Mouse (Mus musculus) left cerebral cortex, postnatal 4 days (tissue): Measurements from ENCODE around the gene Cnnm2. TPM values are rescaled to one million over a fixed set of nuclear protein-coding genes. Genes with fewer than 3 reads are reported as not detected.

Source experiments
- DNase-seq: peaks from one replicate; pipeline ENCODE4 v3.0.0-alpha.2; 2022
- intact Hi-C: fragments of 180-260 bp; cut with DNase I; formaldehyde crosslinking; loops from one replicate; pipeline ENCODE4 v1.15.1; 2025
- total RNA-seq, 2 experiments: library from RNA; stranded (reverse); gene quantifications; 2 replicates each; pipeline ENCODE4 v1.2.3; 2021

Cnnm2 gene
- total RNA-seq, 2 experiments from 2014 or later, result 17.2 to 18.6 TPM

DNA sequence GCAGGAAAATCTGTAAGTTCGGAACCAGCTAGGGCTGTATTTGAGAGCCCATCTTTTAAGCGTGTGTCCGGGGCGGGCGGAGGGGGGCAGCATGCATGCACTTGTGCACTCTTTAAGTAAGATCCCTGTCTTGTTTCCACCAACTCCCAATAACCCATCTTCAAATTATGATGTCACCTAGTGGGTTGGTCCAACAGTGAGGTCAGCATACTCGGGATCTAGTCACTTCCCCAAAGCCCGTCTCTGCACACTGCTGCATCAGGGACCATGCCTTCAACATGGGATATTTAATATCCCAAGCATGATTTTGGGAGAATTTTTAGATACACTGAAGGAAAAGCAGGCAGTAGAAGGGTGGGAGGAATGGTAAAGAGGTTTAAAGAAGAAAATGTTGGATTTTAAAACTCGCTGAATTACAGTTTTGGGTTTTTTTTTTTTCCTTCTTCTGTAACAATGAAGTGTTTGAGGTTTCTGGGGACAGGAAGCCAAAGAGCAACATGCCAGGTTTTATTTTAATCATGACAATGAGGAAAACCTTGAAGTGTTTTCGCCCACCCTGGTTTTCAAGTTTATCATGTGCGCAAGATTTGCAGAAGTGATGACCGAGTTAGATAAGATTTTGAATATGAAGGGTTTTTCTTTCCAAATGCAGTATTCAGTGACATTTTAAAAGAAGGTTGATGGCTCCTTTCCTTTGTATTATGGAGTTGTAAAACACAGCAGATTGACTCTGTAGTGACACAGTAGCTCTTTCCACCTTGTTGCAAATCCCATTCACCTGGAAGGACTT is 76.1 kb downstream of the Cnnm2 start:
- no peak for DNase-seq
- intact Hi-C loops, result no loop called here

DNA sequence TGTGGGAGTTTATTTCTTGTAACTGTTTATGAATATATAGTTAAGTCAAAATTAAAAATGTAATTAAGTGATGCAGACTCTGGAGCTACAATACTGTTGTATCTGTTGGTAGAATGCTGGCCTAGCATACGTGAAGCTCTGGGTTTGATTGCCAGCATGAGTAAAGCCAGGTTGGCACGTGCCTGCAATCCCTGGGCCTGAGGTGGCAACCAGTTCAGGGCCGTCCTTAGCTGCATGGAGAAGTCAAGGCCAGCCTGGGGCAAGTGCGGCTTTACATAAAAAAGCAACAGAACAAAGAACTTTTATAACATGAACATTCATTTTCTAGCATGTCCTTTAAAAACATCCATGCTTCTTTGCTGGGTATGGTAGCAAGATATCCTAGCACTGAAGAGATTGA is 79.6 kb downstream of the Cnnm2 start:
- intact Hi-C loops, result no loop called here
- DNase-seq, result no peak

DNA sequence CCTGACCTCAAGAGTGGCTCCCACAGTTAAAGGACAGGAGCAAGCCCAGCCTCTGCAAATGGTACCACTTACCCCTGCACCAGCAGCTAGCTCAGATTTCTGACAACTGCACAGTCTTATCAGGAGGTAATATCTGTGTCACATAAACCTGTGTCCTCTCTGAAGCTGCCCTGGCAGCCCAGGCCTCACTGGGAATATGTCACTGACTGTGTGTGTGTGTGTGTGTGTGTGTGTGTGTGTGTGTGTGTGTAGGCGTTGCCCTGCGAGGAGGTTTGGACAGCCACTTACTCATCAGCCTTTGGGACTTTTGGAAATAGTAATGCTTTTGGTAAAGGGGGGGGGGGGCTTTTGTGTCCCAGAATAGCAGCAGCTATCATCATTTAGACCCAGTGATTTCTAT is 81.6 kb downstream of the Cnnm2 start:
- intact Hi-C loops, result no loop called here
- no peak for DNase-seq

DNA sequence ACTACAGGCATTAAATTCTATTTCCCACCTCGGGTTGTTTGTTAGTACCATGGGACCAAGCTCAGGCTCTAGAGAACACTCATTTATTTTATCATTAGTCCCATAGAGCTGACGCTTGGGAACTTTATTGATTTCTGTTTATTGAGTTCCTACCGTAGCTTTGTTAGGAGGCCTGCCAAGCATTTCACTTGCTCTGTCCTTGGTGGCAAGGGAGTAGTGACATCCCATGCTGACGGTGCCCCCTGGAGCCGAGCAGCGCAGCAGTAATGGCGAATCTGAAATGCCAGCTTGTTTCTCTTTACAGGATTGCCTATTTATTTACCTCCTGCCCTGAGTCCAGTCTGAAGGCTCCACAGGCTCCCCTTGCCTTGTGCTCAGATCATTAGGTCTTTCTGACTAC is 84.7 kb downstream of the Cnnm2 start:
- DNase-seq, result no peak
- intact Hi-C loops, result no loop called here

- no peak for DNase-seq
These were observed 85.1 kb downstream of the Cnnm2 start for GRCm38 (mm10) chr19:46846459-46846858.

GRCm38 (mm10) chr19:46848381-46849268 is 87.2 kb downstream of the Cnnm2 start:
- no peak for DNase-seq
- intact Hi-C loops, result no loop called here

More at GRCm38 (mm10) chr19:46846459-46846858, 85.1 kb downstream of the Cnnm2 start:
- intact Hi-C loops, result no loop called here

DNA sequence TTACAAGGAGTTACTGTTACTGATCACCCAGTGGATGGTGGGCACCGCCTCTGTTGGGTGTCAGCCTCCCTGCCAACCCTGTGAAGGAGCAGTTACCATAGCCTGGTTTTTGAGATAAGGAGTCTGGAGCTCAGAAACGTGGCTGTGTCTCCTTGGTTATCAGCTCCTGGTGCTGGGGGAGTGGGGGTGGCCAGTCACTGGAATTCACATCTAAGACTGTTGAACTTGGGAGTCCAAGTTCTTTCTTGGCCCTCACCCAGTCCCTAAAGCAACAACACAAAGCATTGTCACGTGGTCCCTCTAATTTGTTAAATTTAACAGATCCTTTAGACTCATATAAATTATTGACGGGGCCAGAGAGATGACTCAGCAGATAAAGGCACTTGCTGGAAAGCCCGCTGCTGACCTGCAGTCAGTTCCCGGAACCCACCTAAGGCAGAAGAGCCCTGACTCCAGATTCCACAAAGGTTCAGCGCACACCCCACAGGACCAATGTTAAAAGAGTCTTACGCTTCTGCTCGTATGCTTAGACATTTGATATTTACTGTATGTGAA is 88.1 kb downstream of the Cnnm2 start:
- intact Hi-C loops, result no loop called here

DNA sequence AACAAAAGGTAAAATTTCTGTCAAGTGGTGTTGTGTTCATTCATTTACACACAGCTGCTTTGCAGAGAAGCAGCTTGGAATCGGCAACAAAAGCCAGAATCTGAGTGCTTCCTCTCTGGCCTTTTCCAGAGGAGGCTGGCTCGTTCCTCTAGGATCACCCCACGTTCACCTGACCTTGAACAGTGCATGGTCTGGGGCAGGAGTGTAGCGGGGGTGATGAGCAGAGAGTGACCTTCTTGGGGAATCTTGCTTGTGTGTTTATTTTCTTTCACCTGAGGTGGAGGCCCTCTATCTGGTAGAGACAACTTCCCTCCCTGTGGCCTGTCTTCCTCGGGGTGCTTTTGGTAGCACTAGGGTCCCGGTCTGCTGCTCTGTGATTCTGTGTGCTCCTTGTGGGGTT is 94.8 kb downstream of the Cnnm2 start:
- DNase-seq, result no peak
- intact Hi-C loops, result no loop called here

More for the DNA sequence above, 88.1 kb downstream of the Cnnm2 start:
- DNase-seq, result no peak

- no peak for DNase-seq
- intact Hi-C loops, result no loop called here
These were observed 95.4 kb downstream of the Cnnm2 start for GRCm38 (mm10) chr19:46856780-46857179.

DNA sequence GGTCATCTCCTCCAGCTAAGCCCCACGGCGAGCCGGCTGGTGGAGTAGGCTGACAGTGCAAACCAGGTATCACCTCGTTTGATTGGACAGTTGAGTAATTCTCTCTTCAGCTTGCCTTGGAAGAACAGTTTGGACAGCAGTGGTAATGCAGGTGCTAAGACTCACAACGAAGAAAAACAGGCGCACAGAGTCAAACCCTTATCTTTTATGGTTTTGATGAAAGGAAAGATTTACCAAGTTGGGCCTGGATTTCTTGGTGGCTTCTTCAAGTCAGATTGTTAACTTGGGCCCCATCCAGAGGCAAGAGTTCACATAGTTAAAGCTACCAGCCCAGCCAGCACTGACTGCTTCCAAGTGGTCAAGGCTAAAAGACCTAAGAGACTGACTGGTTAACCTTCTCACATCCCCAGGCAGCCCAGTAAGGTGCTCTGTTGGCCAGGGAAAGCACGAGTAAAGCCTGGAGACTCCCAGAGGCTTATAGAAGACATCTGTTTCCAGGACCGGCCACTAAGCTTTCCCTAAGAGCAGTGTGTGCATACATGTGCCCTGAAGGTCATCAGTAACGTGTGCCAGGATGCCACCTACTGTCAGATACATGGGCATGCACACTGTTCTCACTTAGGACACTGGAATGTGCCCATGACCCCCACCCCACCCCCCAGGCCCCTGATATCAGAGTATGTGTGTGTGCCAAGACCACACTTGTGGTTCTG is 96.0 kb downstream of the Cnnm2 start:
- DNase-seq, result no peak
- intact Hi-C loops, result no loop called here

- intact Hi-C loops, result no loop called here
These were observed 96.8 kb downstream of the Cnnm2 start for GRCm38 (mm10) chr19:46858200-46858599.

GRCm38 (mm10) chr19:46862556-46862955 is 101.2 kb downstream of the Cnnm2 start:
- intact Hi-C loops, result no loop called here
- no peak for DNase-seq

More at GRCm38 (mm10) chr19:46858200-46858599, 96.8 kb downstream of the Cnnm2 start:
- DNase-seq, result no peak

DNA sequence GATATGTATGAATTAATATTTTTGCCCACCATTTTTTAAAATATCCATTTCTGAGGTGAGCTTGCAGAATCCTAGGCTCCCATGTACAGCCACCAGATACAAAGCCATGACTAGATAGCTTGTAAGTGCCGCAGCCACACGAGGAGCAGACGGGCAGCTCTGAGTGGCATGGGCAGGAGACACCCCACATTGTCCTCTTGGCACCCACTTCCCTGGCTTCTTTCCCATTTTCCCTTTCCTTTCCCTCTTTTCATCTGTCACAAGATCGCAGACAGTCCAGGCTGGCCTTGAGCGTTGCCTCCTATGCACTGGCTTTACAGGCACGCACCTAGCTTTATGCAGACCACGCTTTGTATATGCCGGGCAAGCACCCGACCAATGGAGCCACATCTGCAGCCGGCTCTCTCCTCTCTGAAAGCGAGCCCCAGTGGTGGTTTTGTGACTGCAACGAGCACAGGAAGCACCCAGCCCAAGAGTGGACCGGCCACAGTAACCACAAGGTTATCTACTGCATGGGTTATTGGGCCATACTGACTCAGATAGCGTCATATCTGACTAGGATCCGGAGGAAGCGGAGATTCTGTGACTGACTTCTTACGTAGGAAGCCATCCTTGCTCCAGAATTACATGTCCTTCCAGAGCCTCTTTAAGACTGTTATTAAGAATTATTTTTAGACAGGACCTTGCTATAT is 102.0 kb downstream of the Cnnm2 start:
- intact Hi-C loops, result no loop called here
- peak; percentile 71 for DNase-seq

GRCm38 (mm10) chr19:46864079-46864478 is 102.7 kb downstream of the Cnnm2 start:
- no peak for DNase-seq
- intact Hi-C loops, result no loop called here

DNA sequence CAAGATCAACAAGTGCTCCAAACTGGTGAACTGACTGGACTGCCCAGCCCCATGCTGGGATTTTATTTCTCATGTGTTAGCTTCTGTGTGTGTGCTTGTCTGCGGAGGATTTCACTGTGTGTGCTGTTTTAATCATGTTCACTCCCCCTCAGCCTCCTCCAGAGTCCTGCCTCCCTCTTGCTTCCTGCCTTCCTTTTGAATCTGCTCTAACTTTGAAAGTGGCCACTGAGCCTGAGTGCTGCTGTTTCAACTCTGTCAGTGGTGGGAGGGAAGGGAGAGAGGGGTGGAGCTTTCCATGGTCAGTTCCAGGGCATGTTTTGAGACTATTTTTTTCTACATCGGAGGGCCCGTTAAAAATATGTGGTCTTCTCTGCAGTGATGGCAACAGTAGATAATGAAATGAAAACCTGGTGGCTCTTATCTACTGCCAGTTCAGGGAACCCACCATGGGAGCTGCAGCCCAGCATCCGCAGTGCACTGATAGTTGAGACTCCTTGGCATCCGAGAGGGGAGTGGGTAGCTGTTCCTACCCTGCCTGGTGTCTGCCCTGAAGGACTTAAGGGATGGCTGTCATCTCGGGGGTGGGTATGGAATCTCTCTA is 103.4 kb downstream of the Cnnm2 start:
- no peak for DNase-seq
- intact Hi-C loops, result no loop called here

DNA sequence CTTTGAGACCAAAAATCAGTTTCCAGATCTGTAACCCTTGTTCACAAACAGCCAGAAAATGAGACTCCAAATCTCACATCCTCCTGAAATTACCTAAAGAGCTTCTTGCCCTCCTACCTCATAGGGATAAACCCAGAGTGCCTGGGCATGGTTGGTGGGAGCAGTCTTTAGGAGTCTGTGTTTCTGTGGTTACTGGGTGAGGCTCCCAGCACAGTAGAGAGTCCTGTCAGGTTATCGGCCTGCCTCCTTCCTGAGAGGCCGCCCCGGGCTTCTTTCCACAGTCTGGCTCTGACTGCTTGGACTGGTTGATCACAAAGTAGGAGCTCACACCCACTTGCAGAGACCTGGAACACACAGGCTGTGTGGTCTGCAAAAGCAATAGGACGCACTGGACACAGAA is 104.0 kb downstream of the Cnnm2 start:
- intact Hi-C loops, result no loop called here
- no peak for DNase-seq

GRCm38 (mm10) chr19:46869049-46869448 is 107.7 kb downstream of the Cnnm2 start:
- intact Hi-C loops, result loop anchor here (2.0 kb wide), 1 partner anchor 108 kb away; the partner anchor contains the start of gene Cnnm2
- DNase-seq, result no peak

GRCm38 (mm10) chr19:46869526-46869925 is 108.1 kb downstream of the Cnnm2 start:
- peak; percentile 81 for DNase-seq
- intact Hi-C loops, result loop anchor here (2.0 kb wide), 1 partner anchor 109 kb away; the partner anchor contains the start of gene Cnnm2

- no peak for DNase-seq
- intact Hi-C loops, result loop anchor here (5.0 kb wide), 1 partner anchor 199 kb away; the partner anchor contains the start of gene Cyp17a1
These were observed 109.7 kb downstream of the Cnnm2 start for GRCm38 (mm10) chr19:46871096-46871495.
